Mouse (Mus musculus) urinary bladder, adult 2 months (tissue): Measurements from ENCODE around the gene Elf1. TPM values are rescaled to one million over a fixed set of nuclear protein-coding genes. Genes with fewer than 3 reads are reported as not detected.

Source experiments
- polyA plus RNA-seq: library from polyadenylated mRNA; depleted of rRNA; stranded (reverse); fragments of >200 nt; gene quantifications from 2 replicates; pipeline ENCODE4 v1.2.3, GENCODE M21; 2012; rRNA removed

The Elf1 gene
- polyA plus RNA-seq, 1 experiment = 41.9 TPM

Other genes starting within 250 kb of the Elf1 start
- gene Zfp957, start 233.8 kb upstream of the Elf1 start, polyA plus RNA-seq = not detected in 2 replicates
- 13.4 and 20.1 TPM in 2 replicates for gene Rgcc, start 179.5 kb upstream of the Elf1 start, polyA plus RNA-seq
- gene Naa16, start 90.4 kb upstream of the Elf1 start, polyA plus RNA-seq = 11.4 and 13.3 TPM in 2 replicates
- gene Mtrf1, start 83.4 kb upstream of the Elf1 start, polyA plus RNA-seq = 6.4 and 6.6 TPM in 2 replicates
- 5.2 and 6.1 TPM in 2 replicates for gene Kbtbd7, start 54.7 kb upstream of the Elf1 start, polyA plus RNA-seq
- 0.15 and 0.16 TPM in 2 replicates for gene Kbtbd6, start 29.4 kb upstream of the Elf1 start, polyA plus RNA-seq
- gene Wbp4, start 326 bp downstream of the Elf1 start, polyA plus RNA-seq = 17.8 and 18.7 TPM in 2 replicates
- 49.3 and 59.6 TPM in 2 replicates for gene Sugt1, start 106.5 kb downstream of the Elf1 start, polyA plus RNA-seq
- 1.7 and 2.1 TPM in 2 replicates for gene Cnmd, start 181.0 kb downstream of the Elf1 start, polyA plus RNA-seq